Mouse (Mus musculus) neural tube, embryonic 11.5 days (tissue): ENCODE results near the gene Klhdc1. TPM values are rescaled to one million over a fixed set of nuclear protein-coding genes. Genes with fewer than 3 reads are reported as not detected.

Experiments used
- ATAC-seq: fragments of 200-750 bp; cut with Nextera tagmentation; 2 replicates; pipeline ENCODE4 v1.8.0; 2017; ENCODE audit warnings: moderate number of reproducible peaks, mild to moderate bottlenecking, moderate TSS enrichment, moderate library complexity; ENCODE audit not compliant: insufficient read depth, low FRiP score, low TSS enrichment
- DNase-seq: peaks from one replicate; pipeline ENCODE4 v3.0.0-alpha.2; 2015; ENCODE audit warnings: low spot score
- H3K27ac ChIP-seq: fragments of 300-500 bp; sonication (generic); 2 replicates; pipeline ENCODE4 v1.5.1; 2014; ENCODE audit warnings: low read depth, mild to moderate bottlenecking, low read length
- H3K27me3 ChIP-seq: fragments of 300-500 bp; sonication (generic); 2 replicates; pipeline ENCODE4 v1.6.1; 2014; ENCODE audit warnings: mild to moderate bottlenecking, low read length, mixed read lengths; ENCODE audit not compliant: control insufficient read depth, insufficient read depth
- H3K36me3 ChIP-seq: fragments of 300-500 bp; sonication (generic); 2 replicates; pipeline ENCODE4 v1.6.1; 2014; ENCODE audit warnings: mild to moderate bottlenecking, low read length, moderate library complexity, mixed read lengths; ENCODE audit not compliant: control insufficient read depth, insufficient read depth
- H3K4me1 ChIP-seq: fragments of 300-500 bp; sonication (generic); 2 replicates; pipeline ENCODE4 v1.6.1; 2014; ENCODE audit warnings: low read length, mixed read lengths; ENCODE audit not compliant: control insufficient read depth, insufficient read depth
- H3K4me2 ChIP-seq: fragments of 300-500 bp; sonication (generic); 2 replicates; pipeline ENCODE4 v1.6.1; 2014; ENCODE audit warnings: low read depth, mild to moderate bottlenecking, moderate library complexity
- H3K4me3 ChIP-seq: fragments of 300-500 bp; sonication (generic); 2 replicates; pipeline ENCODE4 v1.5.1; 2014; ENCODE audit warnings: low read depth, low read length
- H3K9ac ChIP-seq: fragments of 300-500 bp; sonication (generic); 2 replicates; pipeline ENCODE4 v1.6.1; 2014; ENCODE audit warnings: mild to moderate bottlenecking, low read length
- H3K9me3 ChIP-seq: fragments of 300-500 bp; sonication (generic); 2 replicates; pipeline ENCODE4 v1.6.1; 2016; ENCODE audit warnings: low read length; ENCODE audit not compliant: control insufficient read depth
- WGBS: fragments of 180-500 bp; shearing (Covaris S2); extraction: QIAGEN DNeasy Blood & Tissue Kit; methylation state at CpG from one replicate; pipeline ENCODE4 v1.1.7; 2014; 5-methylcytosine and 5-hydroxymethylcytosine counted together
- polyA plus RNA-seq: library from polyadenylated mRNA; unstranded; fragments of >200 nt; fragmentation: Nextera tagmentation; extraction: Ambion mirVana; gene quantifications from 2 replicates; pipeline ENCODE4 v1.2.1, GENCODE M21; 2014

Gene Klhdc1
- polyA plus RNA-seq, 1 experiment from 2014 or later, result 1.7 TPM

DNA sequence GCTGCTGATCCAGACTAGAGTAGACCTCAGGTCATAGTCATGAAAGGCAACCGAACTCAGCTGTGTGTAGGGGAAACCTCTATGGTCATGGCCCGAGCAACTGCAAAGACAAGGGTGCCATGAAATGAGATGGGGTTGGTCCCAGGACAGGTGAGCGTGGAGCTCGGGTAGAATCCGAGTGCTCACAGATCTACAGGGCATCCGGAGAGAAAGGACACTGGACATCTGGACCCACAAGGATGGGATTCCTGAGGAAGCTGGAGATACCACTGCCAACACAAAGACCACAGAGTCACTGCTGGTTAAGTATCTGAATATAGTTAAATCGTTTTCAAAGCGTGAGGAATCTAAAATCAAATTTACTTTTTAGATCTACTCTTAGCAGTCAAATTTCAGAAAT lies 33.6 kb upstream of the Klhdc1 start:
- 96% methylated on average over 8 of the region's 8 CpGs for WGBS

DNA sequence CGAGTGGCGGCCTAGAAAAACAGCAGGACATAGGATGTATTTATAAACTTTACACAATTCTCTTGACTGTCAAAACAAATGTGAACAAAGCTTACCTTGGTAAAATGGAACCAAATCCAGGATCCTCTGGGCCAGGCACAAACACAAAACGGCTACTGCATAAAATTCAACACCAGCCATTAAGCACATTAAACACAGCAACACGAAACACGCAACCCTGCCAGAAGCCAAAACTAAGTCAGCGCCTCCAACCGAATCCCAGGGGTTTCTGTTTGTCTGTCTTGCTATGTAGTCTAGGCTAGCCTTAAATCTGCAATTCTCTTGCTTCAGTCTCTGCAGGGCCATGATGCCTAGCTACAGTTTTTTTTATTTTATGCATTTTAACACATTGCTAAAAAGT lies 33.0 kb upstream of the Klhdc1 start:
- Histone ChIP-seq H3K4me1 (no peaks in the 10 kb centered on the region), H3K27ac (no peak overlapping the region), H3K4me3 (no peak overlapping the region), H3K9me3 (no peaks in the 10 kb centered on the region), H3K4me2 (no peak overlapping the region), H3K36me3 (peaks cover 5% of the 10 kb centered on the region; the same call in 1 of the 2 replicates), H3K27me3 (no peaks in the 10 kb centered on the region), H3K9ac (no peak overlapping the region)
- 95% methylated on average over 7 of the region's 7 CpGs for WGBS
- ATAC-seq (no peak), DNase-seq (no peak)

More for the DNA sequence above, 33.6 kb upstream of the Klhdc1 start:
- no peak for DNase-seq
- H3K4me3 ChIP-seq, result no peak overlapping the region
- H3K27me3 ChIP-seq, result no peaks in the 10 kb centered on the region
- no peaks in the 10 kb centered on the region for H3K9me3 ChIP-seq
- no peak for ATAC-seq
- H3K36me3 ChIP-seq, result peaks cover 4% of the 10 kb centered on the region
- H3K9ac ChIP-seq, result no peak overlapping the region
- no peak overlapping the region for H3K4me2 ChIP-seq
- H3K27ac ChIP-seq, result no peak overlapping the region
- no peaks in the 10 kb centered on the region for H3K4me1 ChIP-seq

DNA sequence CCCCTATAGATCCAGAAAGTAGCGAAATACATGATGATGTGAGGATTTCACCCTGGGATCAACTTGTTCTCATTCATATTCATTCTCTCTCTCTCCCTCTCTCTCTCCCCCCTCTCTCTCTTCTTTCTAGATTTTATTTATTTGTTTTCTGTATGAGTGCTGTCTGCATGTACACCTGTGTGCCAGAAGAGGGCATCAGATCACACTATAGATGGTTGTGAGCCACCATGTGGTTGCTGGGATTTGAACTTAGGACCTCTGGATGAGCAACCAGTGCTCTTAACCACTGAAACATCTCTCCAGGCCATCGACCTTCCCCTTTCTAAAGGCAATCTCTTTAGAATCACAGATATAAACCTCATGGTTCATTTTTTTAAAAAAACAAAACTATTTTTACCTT lies 32.5 kb upstream of the Klhdc1 start:
- WGBS, result 93% methylated on average over 2 of the region's 2 CpGs
- Histone ChIP-seq H3K27ac (no peak overlapping the region), H3K27me3 (no peaks in the 10 kb centered on the region), H3K36me3 (peaks cover 5% of the 10 kb centered on the region; the same call in 1 of the 2 replicates), H3K4me2 (no peak overlapping the region), H3K4me3 (no peak overlapping the region), H3K9ac (no peak overlapping the region), H3K4me1 (no peaks in the 10 kb centered on the region), H3K9me3 (no peaks in the 10 kb centered on the region)
- ATAC-seq (no peak), DNase-seq (no peak)

DNA sequence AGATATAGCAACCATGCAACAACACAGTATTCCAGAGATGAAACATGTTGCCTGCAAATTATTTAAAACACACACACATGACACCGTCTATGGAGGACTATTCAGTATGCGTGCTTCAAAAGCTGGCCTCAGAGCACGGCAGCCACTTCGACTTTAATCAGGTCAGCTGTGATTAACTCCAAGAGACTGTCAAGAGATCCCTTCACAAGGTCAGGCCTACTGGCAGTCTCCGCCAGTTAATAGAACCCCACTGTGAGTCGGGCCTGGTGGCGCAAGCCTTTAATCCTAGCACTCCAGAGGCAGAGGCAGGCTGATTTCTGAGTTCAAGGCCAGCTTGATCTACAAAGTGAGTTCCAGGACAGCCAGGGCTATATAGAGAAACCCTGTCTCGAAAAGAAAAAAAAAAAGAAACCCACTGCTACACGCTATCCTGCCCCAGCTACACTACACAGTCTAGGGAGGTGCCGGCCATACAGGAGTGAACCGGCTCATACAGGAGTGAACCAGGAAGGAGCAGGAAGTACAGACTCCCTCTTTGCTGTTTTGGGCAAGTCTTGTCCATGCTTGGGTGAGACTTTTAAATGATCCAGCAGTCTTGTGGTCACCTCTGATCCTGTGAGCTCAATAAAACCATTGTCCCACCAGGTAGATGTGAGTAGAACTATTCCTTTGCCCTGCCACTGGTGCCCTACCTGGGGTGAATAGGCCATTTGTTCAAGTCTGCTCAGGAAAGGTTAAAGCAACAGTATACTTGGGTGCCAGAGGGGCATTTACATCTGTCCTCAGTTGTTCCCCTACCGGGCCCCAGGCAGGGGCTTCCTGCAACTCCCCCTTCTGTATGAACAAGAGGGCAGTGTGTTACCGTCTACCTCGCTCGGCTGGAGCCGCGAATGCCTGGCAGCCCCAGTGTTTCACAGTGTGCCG lies 30.7 kb upstream of the Klhdc1 start:
- Histone ChIP-seq H3K36me3 (peaks cover 5% of the 10 kb centered on the region; the same call in 1 of the 2 replicates), H3K9ac (no peak overlapping the region), H3K4me3 (no peak overlapping the region), H3K9me3 (no peaks in the 10 kb centered on the region), H3K27me3 (no peaks in the 10 kb centered on the region), H3K4me1 (no peaks in the 10 kb centered on the region), H3K27ac (no peak overlapping the region), H3K4me2 (no peak overlapping the region)
- DNase-seq (no peak), ATAC-seq (no peak)
- 88% methylated on average over 18 of the region's 18 CpGs for WGBS

DNA sequence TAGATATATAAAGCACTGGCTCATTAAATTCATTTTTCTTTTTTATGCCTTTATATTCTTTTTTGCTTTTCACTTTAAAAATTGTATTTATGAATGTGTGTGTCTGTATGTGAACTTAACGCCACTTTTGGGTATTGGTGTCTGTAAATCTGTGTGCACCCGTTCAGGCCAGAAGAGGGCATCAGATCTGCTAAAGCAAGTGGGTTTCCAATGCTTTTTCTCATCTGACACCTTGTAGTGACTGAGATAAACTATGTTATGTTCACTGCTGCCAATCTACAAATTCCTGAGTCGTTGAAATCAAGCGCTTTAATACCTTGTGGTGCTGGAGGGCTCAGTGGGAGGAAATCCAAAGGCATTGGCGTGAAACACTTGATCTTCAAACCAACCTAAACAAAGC lies 29.9 kb upstream of the Klhdc1 start:
- no peaks in the 10 kb centered on the region for H3K9me3 ChIP-seq
- no peak for ATAC-seq
- no peak overlapping the region for H3K27ac ChIP-seq
- no peak overlapping the region for H3K4me3 ChIP-seq
- no peak for DNase-seq
- no peaks in the 10 kb centered on the region for H3K27me3 ChIP-seq
- H3K36me3 ChIP-seq, result peaks cover 5% of the 10 kb centered on the region; the same call in 1 of the 2 replicates
- no peaks in the 10 kb centered on the region for H3K4me1 ChIP-seq
- H3K9ac ChIP-seq, result no peak overlapping the region
- H3K4me2 ChIP-seq, result no peak overlapping the region
- WGBS, result 92% methylated on average over 5 of the region's 5 CpGs

DNA sequence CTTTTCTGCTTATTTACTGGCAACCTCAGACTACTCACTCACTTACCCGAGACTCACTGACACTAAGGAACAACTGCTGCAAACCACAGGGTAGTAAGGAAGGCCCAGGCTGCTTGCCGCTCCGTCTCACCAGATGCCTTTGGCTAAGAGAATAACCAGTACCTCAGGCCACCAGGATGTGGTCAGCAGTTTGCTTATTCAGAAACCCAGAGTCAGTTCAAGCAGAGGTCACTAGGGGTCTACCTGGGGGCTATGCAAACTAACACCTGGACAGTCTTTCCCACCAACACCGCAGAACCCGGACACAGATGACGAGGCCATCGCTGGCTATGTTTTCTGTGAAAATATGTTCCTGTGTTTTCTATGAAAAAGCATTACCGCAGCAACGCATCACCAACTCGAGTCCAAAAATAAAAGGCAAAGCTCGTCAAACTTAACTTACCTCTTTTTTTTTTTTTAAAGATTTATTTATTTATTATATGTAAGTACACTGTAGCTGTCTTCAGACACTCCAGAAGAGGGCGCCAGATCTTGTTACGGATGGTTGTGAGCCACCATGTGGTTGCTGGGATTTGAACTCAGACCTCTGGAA lies 27.7 kb upstream of the Klhdc1 start:
- DNase-seq, result no peak
- Histone ChIP-seq H3K9me3 (no peaks in the 10 kb centered on the region), H3K36me3 (peaks cover 5% of the 10 kb centered on the region; the same call in 1 of the 2 replicates), H3K27me3 (no peaks in the 10 kb centered on the region), H3K4me3 (no peak overlapping the region), H3K4me1 (no peaks in the 10 kb centered on the region), H3K27ac (no peak overlapping the region), H3K4me2 (no peak overlapping the region), H3K9ac (no peak overlapping the region)
- no peak for ATAC-seq
- 95% methylated on average over 13 of the region's 13 CpGs for whole genome bisulfite sequencing

DNA sequence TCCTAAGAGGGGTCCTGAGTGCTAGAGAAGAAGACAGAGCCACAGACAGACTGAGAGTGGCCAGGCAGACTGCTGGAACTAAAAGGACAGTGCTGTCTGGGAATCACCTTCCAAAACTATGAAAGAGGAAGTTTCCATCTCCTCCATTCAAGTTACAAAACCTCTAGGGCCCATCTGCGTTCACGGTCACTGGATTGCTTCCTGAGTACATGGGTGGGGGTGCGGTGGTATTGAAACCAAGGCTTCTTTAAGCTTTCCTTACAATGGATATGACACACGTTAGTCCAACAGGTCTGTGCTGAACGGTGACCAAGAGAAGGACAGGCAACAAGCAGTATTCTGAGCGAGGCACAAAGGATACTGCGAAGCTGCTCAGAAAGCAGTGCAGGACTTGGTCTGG lies 26.6 kb upstream of the Klhdc1 start:
- Histone ChIP-seq H3K36me3 (peaks cover 5% of the 10 kb centered on the region; the same call in 1 of the 2 replicates), H3K4me2 (no peak overlapping the region), H3K4me3 (no peak overlapping the region), H3K4me1 (no peaks in the 10 kb centered on the region), H3K9me3 (no peaks in the 10 kb centered on the region), H3K27me3 (no peaks in the 10 kb centered on the region), H3K27ac (no peak overlapping the region), H3K9ac (no peak overlapping the region)
- 95% methylated on average over 7 of the region's 7 CpGs for whole genome bisulfite sequencing
- no peak for DNase-seq
- no peak for ATAC-seq

DNA sequence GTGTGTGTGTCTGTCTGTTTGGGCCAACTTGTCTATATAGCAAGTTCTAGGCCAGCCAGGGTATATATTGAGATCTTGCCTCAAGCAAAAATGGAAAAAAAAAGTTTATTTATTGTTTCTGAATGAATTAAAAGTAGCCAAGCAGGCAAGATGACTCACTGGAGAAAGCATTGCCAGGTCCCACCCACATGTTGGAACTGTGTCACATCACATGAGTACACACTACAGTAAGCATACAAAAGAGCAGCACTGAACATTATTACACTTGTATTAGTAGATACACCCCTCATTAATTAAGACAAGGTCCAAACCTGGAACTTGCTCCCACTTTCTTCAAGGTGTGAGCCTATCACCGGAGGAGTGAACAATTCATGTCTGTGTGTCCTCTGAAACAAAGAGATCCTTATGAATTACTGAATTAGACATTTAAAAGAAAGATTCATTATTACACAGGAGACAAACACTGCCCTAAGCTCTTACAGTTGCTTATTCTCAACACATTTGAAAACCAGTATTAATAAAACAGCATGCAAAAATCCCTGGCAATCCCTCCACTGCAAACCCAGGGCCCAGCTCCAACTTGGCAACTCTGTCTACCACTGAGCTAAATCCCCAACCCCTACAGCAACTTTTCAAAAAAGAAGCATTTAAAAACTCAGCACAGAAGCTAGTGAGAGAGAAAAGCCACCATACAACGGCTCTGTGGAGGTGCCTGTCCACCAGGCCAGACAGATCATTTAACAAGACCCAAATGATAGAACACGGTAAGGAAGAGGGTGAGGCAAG lies 25.8 kb upstream of the Klhdc1 start:
- H3K4me2 ChIP-seq, result no peak overlapping the region
- H3K4me3 ChIP-seq, result no peak overlapping the region
- ATAC-seq (no peak), DNase-seq (no peak)
- no peak overlapping the region for H3K9ac ChIP-seq
- no peaks in the 10 kb centered on the region for H3K9me3 ChIP-seq
- peaks cover 5% of the 10 kb centered on the region; the same call in 1 of the 2 replicates for H3K36me3 ChIP-seq
- H3K4me1 ChIP-seq, result no peaks in the 10 kb centered on the region
- no peaks in the 10 kb centered on the region for H3K27me3 ChIP-seq
- no peak overlapping the region for H3K27ac ChIP-seq
- 87% methylated on average over 3 of the region's 3 CpGs for WGBS
